Mouse (Mus musculus) embryo, embryonic 11 days (tissue): ENCODE data around the gene Psg27.
"Not testable (repeated sequence)": the region's sequence is repeated elsewhere in the genome, so short reads cannot be mapped to it uniquely, and the experiment has no call there.

ENCODE experiments used
- DNase-seq: peaks from one replicate; pipeline ENCODE4 v3.0.0-alpha.2; 2015

Psg27 gene

GRCm38 (mm10) chr7:18567205-18567604, at the start of gene Psg27:
Gene Psg27, minus strand, starts transcription at chr7:18567305.
- DNase-seq: no peak

GRCm38 (mm10) chr7:18616401-18616800, 49.3 kb upstream of the Psg27 start, which contains the start of gene Psg23:
Gene Psg23, minus strand, starts transcription at chr7:18616501.
- DNase-seq: not testable (repeated sequence)

- no peak for DNase-seq
Observed at GRCm38 (mm10) chr7:18559850-18560249, 7.3 kb downstream of the Psg27 start.

- DNase-seq: not testable (repeated sequence)
Observed at GRCm38 (mm10) chr7:18555751-18556150, 11.4 kb downstream of the Psg27 start.

- no peak for DNase-seq
Observed at GRCm38 (mm10) chr7:18533420-18533819, 33.7 kb downstream of the Psg27 start.

GRCm38 (mm10) chr7:18532169-18532568, 34.9 kb downstream of the Psg27 start, which contains the start of gene Psg25:
Gene Psg25, minus strand, starts transcription at chr7:18532269.
- no peak for DNase-seq

- no peak for DNase-seq
Observed at GRCm38 (mm10) chr7:18524668-18525067, 42.4 kb downstream of the Psg27 start.

GRCm38 (mm10) chr7:18512848-18513247, 54.3 kb downstream of the Psg27 start:
- not testable (repeated sequence) for DNase-seq

- not testable (repeated sequence) for DNase-seq
Observed at GRCm38 (mm10) chr7:18512417-18512816, 54.7 kb downstream of the Psg27 start.

GRCm38 (mm10) chr7:18511479-18511878, 55.6 kb downstream of the Psg27 start:
- peak; percentile 43 for DNase-seq
